8 mouse cellular contexts compared by ENCODE assay signal in genomic region chr9:3001948-3002659, GRCm38 (mm10). TPM values are rescaled to one million over a fixed set of nuclear protein-coding genes. Genes with fewer than 3 reads are reported as not detected.
DNase-seq lines count a peak whose midpoint lies in the region.
"Not testable (repeated sequence)": the region's sequence is repeated elsewhere in the genome, so short reads cannot be mapped to it uniquely, and the experiment has no call there.

No protein-coding gene starts in this region.

- intact Hi-C loops in gastrocnemius, postnatal 36 days (cut with DNase I): not testable (repeated sequence)

- DNase-seq in adipocyte (ENCODE audit: low spot score): peak; percentile 25
- DNase-seq in embryo, embryonic 11.5 days (ENCODE audit: low read depth, low spot score): peak; percentile 9
- peak; percentile 100 for DNase-seq in gastrocnemius, postnatal 36 days
- DNase-seq in induced T-regulatory cell, adult 2 months (ENCODE audit: low read depth): peak; percentile 41
- peak; percentile 100 for DNase-seq in left cerebral cortex, adult 18-20 months (ENCODE audit: low spot score in 2 of 2)
- peak; percentile 100 for DNase-seq in lung, postnatal 25 days (ENCODE audit: low spot score)
- DNase-seq in retina, postnatal 7 days (ENCODE audit: low read depth, low spot score): peak; percentile 0
- DNase-seq in urinary bladder, postnatal 14 days (ENCODE audit: low spot score): peak; percentile 97

RNA-seq across cellular contexts. Expression of gene Gm11168, which starts 1.0 kb away (rescaled TPM):
- total RNA-seq in gastrocnemius, postnatal 36 days (2021): not detected
- total RNA-seq in left cerebral cortex, adult 18-20 months (2021): not detected

RNA-seq across cellular contexts. Expression of gene Gm10722, which starts 1.4 kb away (rescaled TPM):
- not detected for total RNA-seq in gastrocnemius, postnatal 36 days (2021)
- total RNA-seq in left cerebral cortex, adult 18-20 months (2021): not detected

RNA-seq across cellular contexts. Expression of gene Gm10721, which starts 10.8 kb away (rescaled TPM):
- not detected for total RNA-seq in gastrocnemius, postnatal 36 days (2021)
- total RNA-seq in left cerebral cortex, adult 18-20 months (2021): not detected

RNA-seq across cellular contexts. Expression of gene Gm10720, which starts 13.3 kb away (rescaled TPM):
- not detected for total RNA-seq in gastrocnemius, postnatal 36 days (2021)
- total RNA-seq in left cerebral cortex, adult 18-20 months (2021): not detected

RNA-seq across cellular contexts. Expression of gene Gm10719, which starts 15.1 kb away (rescaled TPM):
- under 1 TPM in 1 of 2 experiments, not detected in 1; 0.54 TPM for total RNA-seq in gastrocnemius, postnatal 36 days (2021)
- under 1 TPM in 1 of 2 experiments, not detected in 1; 0.54 TPM for total RNA-seq in left cerebral cortex, adult 18-20 months (2021)

Comparison
In these comparisons a context has a peak if more than half of its experiments do, and no peak if none do; other contexts are left out.
1. Peak in every context shown above with its lines: DNase-seq.
2. DNase-seq: peak in every context shown above with its lines; median percentile 100 in gastrocnemius, postnatal 36 days; 100 in left cerebral cortex, adult 18-20 months; 100 in lung, postnatal 25 days; 97 in urinary bladder, postnatal 14 days; 41 in induced T-regulatory cell, adult 2 months; 25 in adipocyte; 9 in embryo, embryonic 11.5 days; 0 in retina, postnatal 7 days.